In genomic region chr17:7537618-7538266, GRCm38 (mm10) we compare ENCODE assay signal across 15 mouse cellular contexts.
DNase-seq lines count a peak whose midpoint lies in the region; ATAC-seq and TF ChIP-seq lines count a peak whose summit lies in the region.
"Had no signal": no experiment of that assay in that cellular context is flagged by ENCODE, and none has a peak within 500 bp of the region (broad histone marks: within the 10 kb centered on the region; RNA-seq: fewer than 3 reads in every experiment).

No protein-coding gene starts in this region.

- H3K4me3 ChIP-seq in heart, postnatal 0 days (ENCODE audit: low read depth, low read length), result no peak overlapping the region
- no peak overlapping the region for H3K4me3 ChIP-seq in heart, adult 2 months
- no peak overlapping the region for H3K4me3 ChIP-seq in lung, embryonic 15.5 days
- no peak overlapping the region for H3K4me3 ChIP-seq in lung, adult 2 months (replicated peaks; ENCODE audit: extremely low read depth, low read depth, low read length)
- H3K4me3 ChIP-seq in embryonic facial prominence, embryonic 11.5 days (ENCODE audit: low read depth, low read length), result no peak overlapping the region
- no peak overlapping the region for H3K4me3 ChIP-seq in stomach, embryonic 15.5 days (replicated peaks)
- H3K4me3 ChIP-seq: embryonic facial prominence, embryonic 12.5 days; forebrain, embryonic 13.5 days; left cerebral cortex, adult 2 months had no signal

- H3K27me3 ChIP-seq in heart, postnatal 0 days (ENCODE audit: control insufficient read depth, insufficient read depth, low read length), result no peaks in the 10 kb centered on the region
- no peaks in the 10 kb centered on the region for H3K27me3 ChIP-seq in heart, adult 2 months (ENCODE audit: control insufficient read depth, insufficient read depth, low read length)
- H3K27me3 ChIP-seq in lung, embryonic 15.5 days, result no peaks in the 10 kb centered on the region
- H3K27me3 ChIP-seq in embryonic facial prominence, embryonic 11.5 days (ENCODE audit: control insufficient read depth, insufficient read depth, low read length), result no peaks in the 10 kb centered on the region
- H3K27me3 ChIP-seq in stomach, embryonic 15.5 days (replicated peaks), result no peaks in the 10 kb centered on the region
- H3K27me3 ChIP-seq: embryonic facial prominence, embryonic 12.5 days; forebrain, embryonic 13.5 days had no signal

- TF ChIP-seq POLR2A in heart, adult 2 months (IDR thresholded peaks at IDR 0.05; ENCODE audit: insufficient read depth, low read depth, low read length), result no peak
- no peak for TF ChIP-seq POLR2A in lung, adult 2 months (IDR thresholded peaks at IDR 0.05; ENCODE audit: borderline replicate concordance, extremely low read depth, low read depth, low read length)

- H3K9ac ChIP-seq in heart, postnatal 0 days (replicated peaks; ENCODE audit: low read depth, low read length), result no peak overlapping the region
- no peak overlapping the region for H3K9ac ChIP-seq in heart, adult 2 months (ENCODE audit: low read depth, low read length)
- no peak overlapping the region for H3K9ac ChIP-seq in lung, embryonic 15.5 days
- no peak overlapping the region for H3K9ac ChIP-seq in embryonic facial prominence, embryonic 11.5 days (replicated peaks; ENCODE audit: low read length)
- no peak overlapping the region for H3K9ac ChIP-seq in stomach, embryonic 15.5 days
- H3K9ac ChIP-seq: embryonic facial prominence, embryonic 12.5 days; forebrain, embryonic 13.5 days; hindbrain, embryonic 14.5 days had no signal

- H3K27ac ChIP-seq in heart, postnatal 0 days (ENCODE audit: low read depth), result peak overlapping the region; percentile 74
- H3K27ac ChIP-seq in heart, adult 2 months, result no peak overlapping the region
- H3K27ac ChIP-seq in lung, embryonic 15.5 days, result peak overlapping the region; percentile 78
- no peak overlapping the region; the same call in 1 of the 2 replicates for H3K27ac ChIP-seq in embryonic facial prominence, embryonic 11.5 days (replicated peaks; ENCODE audit: low read depth, low read length)
- H3K27ac ChIP-seq in stomach, embryonic 15.5 days, result peak overlapping the region; percentile 61
- H3K27ac ChIP-seq: embryonic facial prominence, embryonic 12.5 days; forebrain, embryonic 13.5 days; hindbrain, embryonic 14.5 days; left cerebral cortex, adult 2 months had no signal

- H3K36me3 ChIP-seq in heart, postnatal 0 days (replicated peaks; ENCODE audit: control insufficient read depth, insufficient read depth, low read length), result no peaks in the 10 kb centered on the region
- no peaks in the 10 kb centered on the region for H3K36me3 ChIP-seq in heart, adult 2 months (ENCODE audit: control insufficient read depth, insufficient read depth, low read length)
- no peaks in the 10 kb centered on the region for H3K36me3 ChIP-seq in lung, embryonic 15.5 days
- no peaks in the 10 kb centered on the region for H3K36me3 ChIP-seq in embryonic facial prominence, embryonic 11.5 days (replicated peaks; ENCODE audit: control insufficient read depth, insufficient read depth, low read depth, low read length)
- H3K36me3 ChIP-seq in stomach, embryonic 15.5 days, result no peaks in the 10 kb centered on the region
- H3K36me3 ChIP-seq: embryonic facial prominence, embryonic 12.5 days had no signal

- H3K9me3 ChIP-seq in heart, postnatal 0 days (replicated peaks; ENCODE audit: control insufficient read depth, low read length), result 0 out of 2 replicates have a peak, but pooled peaks cover 16% of the 10 kb centered on the region
- no peaks in the 10 kb centered on the region for H3K9me3 ChIP-seq in lung, embryonic 15.5 days
- no peaks in the 10 kb centered on the region for H3K9me3 ChIP-seq in embryonic facial prominence, embryonic 11.5 days (replicated peaks; ENCODE audit: control insufficient read depth, low read length)
- no peaks in the 10 kb centered on the region for H3K9me3 ChIP-seq in stomach, embryonic 15.5 days
- H3K9me3 ChIP-seq: embryonic facial prominence, embryonic 12.5 days; forebrain, embryonic 13.5 days had no signal

- peak; percentile 55 for ATAC-seq in heart, postnatal 0 days (ENCODE audit: insufficient read depth, low read depth)
- no peak for ATAC-seq in lung, embryonic 15.5 days (ENCODE audit: borderline replicate concordance, extremely low read depth, low FRiP score, low TSS enrichment)
- ATAC-seq in embryonic facial prominence, embryonic 11.5 days (replicated peaks; ENCODE audit: insufficient number of reproducible peaks, low FRiP score, low TSS enrichment, low read depth), result no peak
- ATAC-seq in stomach, embryonic 15.5 days (ENCODE audit: insufficient read depth, low FRiP score, low read depth), result no peak
- ATAC-seq: forebrain, embryonic 13.5 days had no signal

- DNase-seq in heart, postnatal 0 days (ENCODE audit: low spot score), result no peak
- no peak for DNase-seq in heart, adult 2 months
- DNase-seq in lung, adult 2 months, result no peak
- peak; percentile 54 for DNase-seq in embryonic facial prominence, embryonic 11.5 days (ENCODE audit: low spot score)
- DNase-seq in spleen, postnatal 10 days (ENCODE audit: low spot score in 2 of 2), result no peak
- no peak for DNase-seq in cerebellum, adult 11-12 months
- DNase-seq: cerebellum, adult 18-20 months; gastrocnemius, postnatal 36 days; retina, postnatal 1 day had no signal

- no peak; the same call in 1 of the 2 replicates for TF ChIP-seq EP300 in heart, postnatal 0 days (IDR thresholded peaks at IDR 0.05; ENCODE audit: low read depth)
- no peak for TF ChIP-seq EP300 in heart, adult 2 months (IDR thresholded peaks at IDR 0.05; ENCODE audit: insufficient read depth, low read depth, low read length)

- no peak for TF ChIP-seq CTCF in heart, postnatal 0 days (IDR thresholded peaks at IDR 0.05; ENCODE audit: low read depth)
- TF ChIP-seq CTCF in heart, adult 2 months (IDR thresholded peaks at IDR 0.05), result no peak
- TF ChIP-seq CTCF in lung, adult 2 months (IDR thresholded peaks at IDR 0.05; ENCODE audit: insufficient read depth, low read length), result no peak

- H3K4me2 ChIP-seq in heart, postnatal 0 days (ENCODE audit: low read depth, low read length), result no peak overlapping the region
- H3K4me2 ChIP-seq in lung, embryonic 15.5 days, result no peak overlapping the region
- H3K4me2 ChIP-seq in embryonic facial prominence, embryonic 11.5 days (ENCODE audit: low read depth, low read length), result no peak overlapping the region
- no peak overlapping the region for H3K4me2 ChIP-seq in stomach, embryonic 15.5 days
- H3K4me2 ChIP-seq: embryonic facial prominence, embryonic 12.5 days; forebrain, embryonic 13.5 days; hindbrain, embryonic 14.5 days had no signal

- H3K79me2 ChIP-seq in heart, adult 2 months (replicated peaks; ENCODE audit: control insufficient read depth, insufficient read depth, low read length), result no peaks in the 10 kb centered on the region

- 61% methylated on average over 7 of the region's 7 CpGs for WGBS in heart, postnatal 0 days
- 45% methylated on average over 7 of the region's 7 CpGs for WGBS in heart, adult 2 months
- 57% methylated on average over 7 of the region's 7 CpGs for WGBS in lung, embryonic 15.5 days
- 52% methylated on average over 7 of the region's 7 CpGs for WGBS in lung, adult 2 months
- WGBS in embryonic facial prominence, embryonic 11.5 days, result 58% methylated on average over 7 of the region's 7 CpGs
- 60% methylated on average over 7 of the region's 7 CpGs for WGBS in stomach, embryonic 15.5 days

- no peaks in the 10 kb centered on the region for H3K4me1 ChIP-seq in heart, postnatal 0 days (ENCODE audit: control insufficient read depth, insufficient read depth)
- H3K4me1 ChIP-seq in heart, adult 2 months (ENCODE audit: control insufficient read depth, insufficient read depth, low read length), result peaks cover 4% of the 10 kb centered on the region
- 0 out of 2 replicates have a peak, but pooled peaks cover 7% of the 10 kb centered on the region for H3K4me1 ChIP-seq in lung, embryonic 15.5 days
- H3K4me1 ChIP-seq in lung, adult 2 months (ENCODE audit: control insufficient read depth, insufficient read depth, low read length), result no peaks in the 10 kb centered on the region; the same call in 1 of the 2 replicates
- no peaks in the 10 kb centered on the region for H3K4me1 ChIP-seq in embryonic facial prominence, embryonic 11.5 days (ENCODE audit: control insufficient read depth, insufficient read depth, low read length)
- no peaks in the 10 kb centered on the region for H3K4me1 ChIP-seq in stomach, embryonic 15.5 days
- H3K4me1 ChIP-seq: forebrain, embryonic 13.5 days had no signal

- intact Hi-C loops in heart, adult 2 months (cut with DNase I), result no loop called here

Comparison
In these comparisons a context has a peak if more than half of its experiments do, and no peak if none do; other contexts are left out.
1. H3K27ac ChIP-seq: peak in heart, postnatal 0 days (single experiment), lung, embryonic 15.5 days (single experiment) and stomach, embryonic 15.5 days (single experiment); none in heart, adult 2 months (single experiment) and embryonic facial prominence, embryonic 11.5 days (single experiment).